Mouse (Mus musculus) cerebellum, postnatal 14 days (tissue): Measurements from ENCODE around the gene Stra8.

ENCODE experiments used
- DNase-seq, 2 experiments: peaks; one replicate each; pipeline ENCODE4 v3.0.0; 2021; ENCODE audit warnings: mixed read lengths in 2 of 2

Gene Stra8

GRCm38 (mm10) chr6:34919956-34920355, at the start of gene Stra8:
Gene Stra8 (plus strand): TSS chr6:34920163.
- DNase-seq, result no peak

- DNase-seq, result no peak
Measured at GRCm38 (mm10) chr6:34870724-34871123, 49.2 kb upstream of the Stra8 start.

GRCm38 (mm10) chr6:34871929-34872328, 48.0 kb upstream of the Stra8 start:
- DNase-seq, result no peak

- no peak for DNase-seq
Measured at GRCm38 (mm10) chr6:34872871-34873270, 47.1 kb upstream of the Stra8 start.

GRCm38 (mm10) chr6:34874101-34874921, 45.7 kb upstream of the Stra8 start:
- DNase-seq, result no peak

- DNase-seq, result no peak
Measured at GRCm38 (mm10) chr6:34875268-34875761, 44.6 kb upstream of the Stra8 start.

GRCm38 (mm10) chr6:34875966-34876834, 43.8 kb upstream of the Stra8 start:
- DNase-seq, result no peak

- DNase-seq, result no peak
Measured at GRCm38 (mm10) chr6:34876835-34877156, 43.2 kb upstream of the Stra8 start.

GRCm38 (mm10) chr6:34877509-34878321, 42.2 kb upstream of the Stra8 start, which contains the start of gene Cyren:
Gene Cyren (minus strand): TSS chr6:34878060.
- peak; percentile 94 to 95 for DNase-seq

GRCm38 (mm10) chr6:34879101-34879740, 40.7 kb upstream of the Stra8 start:
- DNase-seq, result peak in 1 of 2 experiments; percentile 14

- peak; percentile 67 to 76 for DNase-seq
Measured at GRCm38 (mm10) chr6:34879911-34880475, 40.0 kb upstream of the Stra8 start.

- no peak for DNase-seq
Measured at GRCm38 (mm10) chr6:34884724-34885123, 35.2 kb upstream of the Stra8 start.

GRCm38 (mm10) chr6:34887131-34887850, 32.7 kb upstream of the Stra8 start:
- DNase-seq, result no peak

- no peak for DNase-seq
Measured at GRCm38 (mm10) chr6:34889185-34889584, 30.8 kb upstream of the Stra8 start.

- no peak for DNase-seq
Measured at GRCm38 (mm10) chr6:34895569-34895968, 24.4 kb upstream of the Stra8 start.

GRCm38 (mm10) chr6:34896168-34896780, 23.7 kb upstream of the Stra8 start:
- no peak for DNase-seq

GRCm38 (mm10) chr6:34899127-34899526, 20.8 kb upstream of the Stra8 start:
- no peak for DNase-seq

GRCm38 (mm10) chr6:34900990-34901389, 19.0 kb upstream of the Stra8 start:
- peak; percentile 51 to 70 for DNase-seq

GRCm38 (mm10) chr6:34901911-34902444, 18.0 kb upstream of the Stra8 start:
- no peak for DNase-seq

- no peak for DNase-seq
Measured at GRCm38 (mm10) chr6:34902578-34902977, 17.4 kb upstream of the Stra8 start.
